ENCODE assay signal across 20 mouse cellular contexts in genomic region chrX:48204469-48204868, GRCm38 (mm10). TPM values are rescaled to one million over a fixed set of nuclear protein-coding genes. Genes with fewer than 3 reads are reported as not detected.
DNase-seq lines count a peak whose midpoint lies in the region; ATAC-seq and TF ChIP-seq lines count a peak whose summit lies in the region.
"Had no signal": no experiment of that assay in that cellular context is flagged by ENCODE, and none has a peak within 500 bp of the region (broad histone marks: within the 10 kb centered on the region; RNA-seq: fewer than 3 reads in every experiment).

No protein-coding gene starts in this region.

- no peak overlapping the region for H3K4me2 ChIP-seq in kidney, postnatal 0 days (ENCODE audit: low read length)
- peak overlapping the region; percentile 14; the same call in 1 of the 2 replicates for H3K4me2 ChIP-seq in neural tube, embryonic 13.5 days
- H3K4me2 ChIP-seq in intestine, postnatal 0 days (replicated peaks; ENCODE audit: low read depth): peak overlapping the region; percentile 6; the same call in 1 of the 2 replicates
- H3K4me2 ChIP-seq: heart, embryonic 13.5 days; liver, embryonic 15.5 days had no signal

- no peaks in the 10 kb centered on the region for H3K4me1 ChIP-seq in kidney, postnatal 0 days (replicated peaks; ENCODE audit: insufficient read depth, low read length)
- peaks cover 27% of the 10 kb centered on the region for H3K4me1 ChIP-seq in neural tube, embryonic 13.5 days (replicated peaks)
- no peaks in the 10 kb centered on the region for H3K4me1 ChIP-seq in intestine, postnatal 0 days (replicated peaks; ENCODE audit: control insufficient read depth, insufficient read depth, low read length)

- H3K4me3 ChIP-seq in kidney, postnatal 0 days (replicated peaks; ENCODE audit: low read depth, low read length): no peak overlapping the region
- H3K4me3 ChIP-seq in neural tube, embryonic 13.5 days: no peak overlapping the region
- no peak overlapping the region for H3K4me3 ChIP-seq in intestine, postnatal 0 days (ENCODE audit: low read depth, low read length)
- H3K4me3 ChIP-seq: embryonic facial prominence, embryonic 10.5 days; forebrain, embryonic 13.5 days; heart, embryonic 13.5 days; left cerebral cortex, adult 2 months; limb, embryonic 10.5 days; liver, embryonic 15.5 days had no signal

- no peak for ATAC-seq in kidney, postnatal 0 days (replicated peaks; ENCODE audit: low FRiP score, low read depth)
- no peak for ATAC-seq in neural tube, embryonic 13.5 days (ENCODE audit: low read depth)
- ATAC-seq in intestine, postnatal 0 days: no peak
- ATAC-seq: forebrain, embryonic 13.5 days had no signal

- no peak overlapping the region for H3K27ac ChIP-seq in kidney, postnatal 0 days
- H3K27ac ChIP-seq in neural tube, embryonic 13.5 days (replicated peaks): no peak overlapping the region
- H3K27ac ChIP-seq in intestine, postnatal 0 days (ENCODE audit: low read depth, low read length): 0 out of 2 replicates have a peak overlapping the region, but pooled peaks have one; percentile 46
- H3K27ac ChIP-seq: embryonic facial prominence, embryonic 10.5 days; forebrain, embryonic 13.5 days; heart, embryonic 13.5 days; left cerebral cortex, adult 2 months; limb, embryonic 10.5 days had no signal

- WGBS in kidney, postnatal 0 days: 69% methylated on average over 6 of the region's 6 CpGs
- 84% methylated on average over 6 of the region's 6 CpGs for WGBS in neural tube, embryonic 13.5 days
- WGBS in intestine, postnatal 0 days: 45% methylated on average over 6 of the region's 6 CpGs

- no peaks in the 10 kb centered on the region for H3K36me3 ChIP-seq in kidney, postnatal 0 days (ENCODE audit: insufficient read depth, low read length)
- no peaks in the 10 kb centered on the region for H3K36me3 ChIP-seq in neural tube, embryonic 13.5 days
- peaks cover 4% of the 10 kb centered on the region; the same call in 1 of the 2 replicates for H3K36me3 ChIP-seq in intestine, postnatal 0 days (ENCODE audit: control insufficient read depth, insufficient read depth)
- H3K36me3 ChIP-seq: liver, embryonic 15.5 days had no signal

- no peak for TF ChIP-seq CTCF in kidney, postnatal 0 days (IDR thresholded peaks at IDR 0.05; ENCODE audit: low read depth)
- TF ChIP-seq CTCF in intestine, postnatal 0 days (IDR thresholded peaks at IDR 0.05; ENCODE audit: low read depth): no peak

- peak; percentile 2 for DNase-seq in kidney, postnatal 0 days (ENCODE audit: low spot score)
- no peak for DNase-seq in kidney, postnatal 25 days
- DNase-seq in neural tube, embryonic 10.5 days (ENCODE audit: extremely low spot score, low spot score): no peak
- DNase-seq in urinary bladder, postnatal 10 days (ENCODE audit: low spot score): no peak
- no peak for DNase-seq in frontal cortex, adult 2 months (ENCODE audit: extremely low spot score in 1 of 2, low spot score in 1 of 2)
- DNase-seq: adrenal gland, adult 2 months; heart, postnatal 4 days; kidney, adult 11 months; kidney, postnatal 10 days; right cerebral cortex, postnatal 14 days; thymus, postnatal 4 days had no signal

- no peaks in the 10 kb centered on the region for H3K9me3 ChIP-seq in kidney, postnatal 0 days (replicated peaks; ENCODE audit: low read length)
- no peaks in the 10 kb centered on the region for H3K9me3 ChIP-seq in neural tube, embryonic 13.5 days
- no peaks in the 10 kb centered on the region for H3K9me3 ChIP-seq in intestine, postnatal 0 days (ENCODE audit: control insufficient read depth)
- H3K9me3 ChIP-seq: embryonic facial prominence, embryonic 10.5 days; forebrain, embryonic 13.5 days; G1E; heart, embryonic 13.5 days; limb, embryonic 10.5 days; liver, embryonic 15.5 days had no signal

- no peaks in the 10 kb centered on the region for H3K27me3 ChIP-seq in kidney, postnatal 0 days (ENCODE audit: insufficient read depth, low read length)
- H3K27me3 ChIP-seq in neural tube, embryonic 13.5 days: no peaks in the 10 kb centered on the region
- no peaks in the 10 kb centered on the region for H3K27me3 ChIP-seq in intestine, postnatal 0 days (replicated peaks; ENCODE audit: control insufficient read depth, insufficient read depth, low read length)
- H3K27me3 ChIP-seq: forebrain, embryonic 13.5 days; liver, embryonic 15.5 days had no signal

- no peak overlapping the region for H3K9ac ChIP-seq in kidney, postnatal 0 days (ENCODE audit: low read depth, low read length)
- H3K9ac ChIP-seq in neural tube, embryonic 13.5 days: no peak overlapping the region
- no peak overlapping the region for H3K9ac ChIP-seq in intestine, postnatal 0 days (ENCODE audit: low read depth, low read length)
- H3K9ac ChIP-seq: forebrain, embryonic 13.5 days; heart, embryonic 13.5 days; liver, embryonic 15.5 days had no signal

RNA-seq across cellular contexts. Expression of gene Zdhhc9, which starts 4.2 kb away (rescaled TPM):
- 3.8 and 5.1 TPM in 2 replicates for polyA plus RNA-seq in kidney, postnatal 0 days (2015; fragmentation: Nextera tagmentation; extraction: Ambion mirVana)
- polyA plus RNA-seq in neural tube, embryonic 13.5 days (2015; fragmentation: Nextera tagmentation; extraction: Ambion mirVana): 8.0 and 10.5 TPM in 2 replicates
- 11.7 and 14.9 TPM in 2 replicates for polyA plus RNA-seq in intestine, postnatal 0 days (2015; fragmentation: Nextera tagmentation; extraction: Ambion mirVana)
- polyA plus RNA-seq in frontal cortex, adult 2 months (2012; rRNA removed): 34.9 and 37.7 TPM in 2 replicates

RNA-seq across cellular contexts. Expression of gene Utp14a, which starts 52.2 kb away (rescaled TPM):
- 14.0 and 16.2 TPM in 2 replicates for polyA plus RNA-seq in kidney, postnatal 0 days (2015; fragmentation: Nextera tagmentation; extraction: Ambion mirVana)
- polyA plus RNA-seq in neural tube, embryonic 13.5 days (2015; fragmentation: Nextera tagmentation; extraction: Ambion mirVana): 17.9 and 18.9 TPM in 2 replicates
- 8.4 and 9.5 TPM in 2 replicates for polyA plus RNA-seq in intestine, postnatal 0 days (2015; fragmentation: Nextera tagmentation; extraction: Ambion mirVana)
- polyA plus RNA-seq in frontal cortex, adult 2 months (2012; rRNA removed): 13.9 and 15.2 TPM in 2 replicates

RNA-seq across cellular contexts. Expression of gene Sash3, which starts 58.2 kb away (rescaled TPM):
- 1.1 and 1.2 TPM in 2 replicates for polyA plus RNA-seq in kidney, postnatal 0 days (2015; fragmentation: Nextera tagmentation; extraction: Ambion mirVana)
- polyA plus RNA-seq in neural tube, embryonic 13.5 days (2015; fragmentation: Nextera tagmentation; extraction: Ambion mirVana): 1.1 and 1.4 TPM in 2 replicates
- 1.5 and 2.1 TPM in 2 replicates for polyA plus RNA-seq in intestine, postnatal 0 days (2015; fragmentation: Nextera tagmentation; extraction: Ambion mirVana)
- polyA plus RNA-seq in frontal cortex, adult 2 months (2012; rRNA removed): 1.7 and 1.8 TPM in 2 replicates
